Mouse (Mus musculus) CD8-positive naive resting alpha-beta T cell, adult 2 months (primary cell): Measurements from ENCODE around the gene Kyat1.
"Not testable (repeated sequence)": the region's sequence is repeated elsewhere in the genome, so short reads cannot be mapped to it uniquely, and the experiment has no call there.

ENCODE experiments used
- DNase-seq, 2 experiments: peaks; one replicate each; pipeline ENCODE4 v3.0.0; 2022; ENCODE audit warnings: low read depth in 2 of 2, low spot score in 2 of 2

The Kyat1 gene

DNA sequence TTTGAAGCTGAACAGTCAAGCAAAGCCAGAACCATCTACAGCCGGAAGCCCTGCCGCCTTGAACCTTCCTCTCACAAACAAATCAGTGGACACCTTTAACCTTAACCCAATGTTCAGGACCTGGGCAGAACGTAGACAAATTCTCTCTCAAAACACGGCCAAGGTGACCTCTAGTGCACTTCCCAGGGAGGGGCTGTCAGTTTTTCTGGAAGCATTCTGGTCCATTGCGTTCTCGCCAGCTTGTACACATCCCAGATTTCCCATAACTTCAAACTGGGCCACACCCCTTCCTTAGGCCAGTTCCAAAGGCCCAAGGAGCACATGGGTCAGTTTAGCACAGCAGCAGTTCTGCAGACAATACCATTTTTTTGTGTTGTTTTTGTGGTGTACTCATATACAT lies 9.8 kb upstream of the Kyat1 start:
- DNase-seq, result no peak

DNA sequence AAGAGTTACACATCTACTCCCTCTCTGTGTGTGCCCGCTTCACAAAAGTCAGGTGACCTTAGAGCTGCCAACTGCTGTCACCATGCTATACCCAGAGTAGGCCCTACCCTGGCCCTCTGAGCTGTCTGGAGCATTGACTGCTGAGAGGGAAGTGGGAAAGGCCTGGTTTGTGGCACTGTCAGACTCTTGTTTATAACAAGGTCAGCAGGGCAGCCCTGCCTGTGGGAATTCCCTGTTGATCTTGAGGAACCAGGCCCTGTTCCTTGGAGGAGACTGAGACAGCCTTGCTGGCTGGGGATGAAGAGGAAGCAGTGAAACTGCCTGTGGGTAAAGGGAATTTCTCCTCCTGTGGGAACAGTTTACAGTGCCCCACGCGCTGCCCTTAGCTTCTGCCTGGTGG lies 9.1 kb upstream of the Kyat1 start:
- no peak for DNase-seq

DNA sequence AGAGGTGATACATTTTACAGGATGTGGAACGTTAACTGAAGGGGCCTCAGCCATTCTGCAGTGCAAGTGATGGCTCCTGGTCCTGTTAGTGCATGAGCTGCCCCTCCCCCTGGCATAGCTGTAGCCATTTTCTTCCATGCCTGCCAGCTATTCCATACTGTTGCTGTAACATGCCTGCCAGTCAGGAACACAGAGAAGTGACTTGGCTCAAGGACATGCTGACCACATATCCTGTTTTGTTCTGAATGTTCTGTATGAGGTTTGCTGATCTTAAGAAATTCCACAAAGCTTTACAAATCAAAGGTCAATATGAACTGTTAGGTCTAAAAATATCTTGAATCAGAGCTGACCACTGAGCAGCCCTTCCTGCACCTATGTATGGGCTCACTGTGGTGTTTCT lies 7.3 kb upstream of the Kyat1 start:
- DNase-seq, result no peak

DNA sequence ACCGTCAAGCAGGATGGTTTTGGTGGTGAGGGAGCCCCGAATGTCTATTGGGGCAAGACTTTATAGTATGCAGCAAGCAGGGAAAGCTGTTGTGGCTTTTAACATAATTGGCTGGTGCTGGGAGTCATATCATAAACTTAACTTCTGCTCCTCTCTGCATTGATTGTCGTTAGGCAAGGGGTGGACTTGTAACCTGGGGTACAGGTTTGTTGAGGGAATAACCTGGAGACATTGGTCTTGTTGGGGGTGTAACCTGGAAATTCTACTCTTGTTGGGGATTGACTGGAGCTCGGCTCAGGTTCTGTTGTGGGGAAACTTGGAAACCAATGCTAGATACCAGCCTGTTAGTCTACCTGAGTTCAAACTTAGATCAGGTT lies 6.5 kb upstream of the Kyat1 start:
- DNase-seq, result no peak

DNA sequence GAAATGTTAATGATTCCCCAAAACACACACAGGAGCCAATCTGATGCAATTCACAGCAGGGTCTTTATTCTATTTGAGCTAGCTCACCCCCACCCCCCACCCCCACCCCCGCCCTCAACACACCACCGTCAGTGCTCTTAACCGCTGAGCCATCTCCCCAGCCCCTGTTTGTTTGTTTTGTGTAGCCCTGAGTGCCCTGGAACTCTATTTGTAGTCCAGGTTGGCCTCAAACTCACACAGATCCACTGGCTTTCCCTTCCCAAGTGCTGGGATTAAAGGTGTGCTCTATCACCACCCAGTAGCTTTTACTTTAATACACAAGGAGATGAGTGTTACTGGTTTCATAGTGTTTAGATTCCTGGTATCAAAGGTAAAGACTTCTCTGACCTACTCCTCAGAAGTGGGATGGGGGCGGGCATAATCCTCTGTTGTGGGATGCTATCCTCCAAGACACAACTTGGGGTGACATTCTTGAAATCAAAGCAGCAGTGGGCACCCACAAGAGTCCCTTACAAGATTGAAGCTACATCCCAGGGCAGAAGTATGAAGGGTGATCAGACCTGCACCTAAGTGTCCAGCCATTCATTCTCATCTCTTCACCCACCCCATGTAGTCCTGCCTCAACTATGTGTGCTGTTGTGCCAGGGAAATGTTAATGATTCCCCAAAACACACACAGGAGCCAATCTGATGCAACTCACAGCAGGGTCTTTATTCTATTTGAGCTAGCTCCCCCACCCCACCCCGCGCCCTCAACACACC lies 5.9 kb upstream of the Kyat1 start:
- DNase-seq, result no peak

DNA sequence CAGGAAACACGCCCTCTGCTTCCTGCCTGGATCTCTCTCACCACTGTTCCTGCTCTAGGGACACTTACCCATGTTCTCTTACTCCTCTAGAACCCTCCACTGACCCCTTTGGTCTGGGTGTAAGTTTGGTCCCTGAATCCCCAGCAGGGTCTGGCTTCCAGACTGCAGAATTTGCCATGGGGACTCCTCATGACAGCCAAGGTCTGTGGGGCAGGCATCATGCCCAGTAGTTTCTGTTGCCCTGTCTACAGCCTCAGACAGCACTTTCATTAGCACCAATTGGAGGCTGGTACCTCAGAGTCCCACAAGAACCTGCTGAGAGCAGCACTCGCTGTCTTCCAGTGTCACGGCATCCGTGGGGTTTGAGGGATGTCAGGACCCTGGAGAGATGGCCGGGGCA lies 2.2 kb upstream of the Kyat1 start:
- no peak for DNase-seq

DNA sequence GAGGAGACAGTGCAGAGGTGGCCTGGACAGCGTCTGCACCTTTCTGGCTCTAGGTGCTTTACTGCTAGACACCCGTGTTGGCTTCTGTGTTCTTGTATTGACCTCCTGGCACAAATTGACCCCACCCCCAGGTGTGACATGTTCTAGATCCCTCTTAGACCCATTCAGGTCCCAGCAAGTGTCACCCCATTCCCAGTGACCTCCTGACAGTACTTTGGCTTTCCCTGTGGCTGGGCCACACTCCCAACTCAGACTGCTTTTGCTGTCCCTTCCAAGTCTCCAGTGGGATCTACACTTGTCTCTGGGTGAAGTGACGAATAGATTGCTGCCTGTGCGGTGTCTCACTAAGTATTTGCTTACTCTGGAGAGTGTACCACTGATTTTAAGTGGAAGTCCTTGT lies 1.8 kb upstream of the Kyat1 start:
- DNase-seq, result no peak

DNA sequence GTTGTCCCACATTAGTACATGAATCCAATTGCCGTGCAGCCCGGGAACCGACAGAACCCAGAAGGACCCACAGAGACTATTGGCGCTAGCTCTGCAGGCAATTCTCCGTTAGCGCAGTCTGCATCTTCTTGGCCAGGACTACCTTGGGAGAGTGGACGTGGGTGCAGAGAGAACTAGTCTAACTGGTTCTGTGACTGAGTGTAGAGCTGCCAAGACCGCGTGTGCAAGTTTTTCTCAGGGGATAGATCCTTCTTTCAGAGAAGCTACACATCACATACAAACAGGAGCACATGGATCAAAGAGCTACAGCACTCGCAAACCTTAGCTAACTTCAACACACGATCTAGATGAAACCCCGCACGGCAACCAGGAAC lies 405 bp downstream of the Kyat1 start:
- no peak for DNase-seq

DNA sequence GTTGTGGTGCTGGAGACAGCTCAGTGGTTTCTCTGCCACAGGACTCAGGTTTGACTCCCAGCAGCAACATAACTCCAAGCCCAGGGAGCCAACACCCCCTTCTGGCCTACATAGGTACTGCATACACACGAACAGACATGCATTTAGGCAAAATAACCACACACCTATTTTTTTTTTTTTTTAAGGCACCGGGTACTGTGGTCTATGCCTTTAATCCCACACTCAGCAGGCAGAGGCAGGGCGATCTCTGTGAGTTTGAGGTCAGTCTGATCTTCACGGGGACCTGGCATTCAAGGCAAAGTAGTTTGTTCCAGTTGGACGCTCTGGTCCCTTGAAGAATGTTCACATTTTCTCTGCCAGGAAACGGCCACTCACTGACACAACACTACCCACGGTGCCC lies 2.2 kb downstream of the Kyat1 start:
- DNase-seq, result peak; percentile 44 to 60

DNA sequence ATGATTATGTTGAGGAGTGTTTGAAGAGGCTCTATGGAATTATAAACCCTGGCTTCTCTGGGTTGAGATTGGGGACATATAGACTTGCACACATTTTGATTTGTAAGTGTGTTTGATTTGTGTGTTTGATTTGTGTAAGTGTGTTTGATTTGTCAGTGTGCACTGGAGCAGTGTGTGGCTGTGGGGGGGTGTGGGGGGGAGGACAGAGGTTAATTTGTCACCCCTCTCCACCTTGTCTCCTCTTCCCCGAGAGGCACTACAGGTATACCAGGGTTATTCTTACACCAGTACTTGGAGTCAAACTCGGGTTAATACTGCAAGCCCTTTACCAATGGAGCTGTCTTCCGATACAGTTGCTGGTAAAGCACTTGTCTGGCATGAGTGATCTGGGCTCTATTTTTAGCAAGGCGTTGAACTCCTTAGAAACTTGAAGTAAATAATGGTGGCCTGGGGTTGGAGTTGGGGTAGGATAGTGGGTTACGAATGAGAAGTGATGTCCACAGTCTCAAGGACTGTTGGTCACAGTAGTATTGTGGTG lies 5.2 kb downstream of the Kyat1 start:
- DNase-seq, result no peak

DNA sequence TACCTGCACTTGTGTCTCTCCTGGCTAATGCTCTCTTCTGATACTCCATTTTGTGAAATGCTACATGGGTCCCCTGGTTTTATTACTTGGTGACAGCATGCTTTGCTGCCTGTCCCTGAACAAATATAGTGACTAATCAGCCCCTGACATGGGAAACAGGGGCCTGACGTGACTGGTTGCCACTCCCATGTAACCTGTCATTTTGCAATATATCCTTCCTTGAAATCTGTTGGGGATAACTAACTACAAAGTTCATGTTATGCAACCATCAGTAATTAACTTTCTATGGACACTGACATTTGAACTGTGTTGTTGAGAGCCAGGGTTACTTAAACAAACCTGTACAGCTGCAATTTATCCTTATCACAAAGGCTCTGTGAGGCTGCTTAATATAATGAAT lies 5.7 kb downstream of the Kyat1 start:
- no peak for DNase-seq

DNA sequence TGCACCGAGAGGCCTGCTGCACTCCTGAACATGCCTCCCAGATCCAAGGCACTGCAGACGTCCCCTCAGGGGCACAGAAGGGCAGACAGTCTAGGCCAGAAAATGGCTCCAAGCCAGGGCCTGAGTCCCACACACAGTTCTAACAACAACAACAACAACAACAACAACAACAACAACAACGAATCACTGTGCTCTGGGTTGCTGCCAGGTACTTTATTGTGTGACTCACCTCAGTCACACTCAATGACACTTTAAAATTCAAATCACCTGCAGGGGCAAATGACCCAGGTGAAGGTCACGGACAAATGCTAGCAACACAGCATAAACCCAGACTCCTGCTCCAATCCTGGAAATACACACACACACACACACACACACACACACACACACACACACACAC lies 7.6 kb downstream of the Kyat1 start:
- DNase-seq, result no peak

DNA sequence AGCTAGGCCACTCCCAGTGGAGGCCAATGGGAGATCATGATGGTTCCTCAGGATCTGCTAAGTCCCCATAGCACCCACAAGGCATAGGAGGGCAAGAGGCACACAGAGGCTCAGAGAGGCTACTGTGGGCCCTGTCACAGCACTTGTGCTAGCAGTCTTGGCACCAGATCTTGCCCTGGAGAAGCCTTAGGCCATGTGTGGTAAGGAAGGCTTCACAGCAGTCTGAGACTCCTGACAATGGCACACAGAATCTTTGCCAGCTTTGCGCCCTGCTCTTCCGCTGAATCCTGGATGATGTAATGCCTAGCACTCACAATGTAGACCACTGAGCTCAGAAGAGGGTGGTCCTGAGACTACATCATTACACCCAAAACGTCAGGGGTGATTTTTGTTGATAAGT lies 11.0 kb downstream of the Kyat1 start:
- DNase-seq, result no peak

DNA sequence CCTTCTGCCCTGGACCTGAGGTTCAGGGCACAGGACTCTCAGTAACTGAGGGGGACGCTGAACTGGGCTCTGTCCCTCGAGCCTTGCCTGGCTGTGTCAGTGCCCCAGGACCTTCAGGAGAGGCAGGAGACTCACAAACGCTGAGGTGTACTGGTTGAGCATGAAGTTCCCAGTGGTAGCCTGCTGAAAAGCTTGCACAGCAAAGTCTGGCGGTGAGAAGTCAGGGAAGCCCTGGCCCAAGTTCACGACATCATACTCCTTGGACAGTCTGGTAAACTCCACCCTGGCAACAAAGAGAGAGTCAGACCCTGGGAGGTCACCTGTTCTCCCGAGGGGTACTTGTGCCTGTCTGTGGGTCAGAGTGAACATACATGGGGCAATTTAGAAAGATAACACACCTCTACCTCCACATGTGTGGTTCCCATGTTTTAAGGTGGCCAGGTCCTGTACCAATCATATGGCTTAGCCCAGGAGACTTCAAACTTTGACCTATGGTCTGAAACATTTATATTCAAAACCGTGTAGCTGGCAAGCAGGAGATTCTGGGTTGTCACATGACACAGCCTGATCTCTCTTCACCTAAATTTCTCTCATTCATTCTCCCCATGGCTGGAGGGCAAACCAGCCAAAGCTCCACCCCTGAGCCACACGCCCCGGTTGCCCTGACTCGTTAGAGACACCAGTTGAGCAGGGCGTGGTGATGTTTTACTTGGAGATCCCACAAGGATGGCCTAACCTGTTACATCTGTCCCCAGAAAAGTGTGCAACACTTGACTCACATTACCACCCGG lies 13.7 kb downstream of the Kyat1 start:
- DNase-seq, result no peak

DNA sequence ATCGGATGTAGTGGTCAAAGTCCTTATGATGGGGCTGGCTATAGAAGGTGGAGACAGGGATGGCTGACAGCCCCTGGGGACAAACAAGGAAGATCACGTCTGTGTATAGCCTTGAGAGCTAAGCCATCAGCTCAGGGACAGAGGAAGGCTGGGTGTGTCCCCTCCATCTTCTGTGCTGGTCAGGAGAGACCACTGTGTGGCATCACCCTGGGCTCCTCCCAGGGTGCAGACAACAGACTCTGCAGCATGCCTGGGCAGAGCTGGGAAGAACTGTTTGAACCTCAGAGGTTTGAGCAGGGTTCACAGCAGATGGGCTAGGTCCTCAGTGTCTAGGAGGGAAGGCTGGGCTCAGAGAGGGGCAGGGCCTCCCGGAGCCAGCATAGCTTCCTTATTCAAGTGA lies 20.0 kb downstream of the Kyat1 start:
- DNase-seq, result no peak

DNA sequence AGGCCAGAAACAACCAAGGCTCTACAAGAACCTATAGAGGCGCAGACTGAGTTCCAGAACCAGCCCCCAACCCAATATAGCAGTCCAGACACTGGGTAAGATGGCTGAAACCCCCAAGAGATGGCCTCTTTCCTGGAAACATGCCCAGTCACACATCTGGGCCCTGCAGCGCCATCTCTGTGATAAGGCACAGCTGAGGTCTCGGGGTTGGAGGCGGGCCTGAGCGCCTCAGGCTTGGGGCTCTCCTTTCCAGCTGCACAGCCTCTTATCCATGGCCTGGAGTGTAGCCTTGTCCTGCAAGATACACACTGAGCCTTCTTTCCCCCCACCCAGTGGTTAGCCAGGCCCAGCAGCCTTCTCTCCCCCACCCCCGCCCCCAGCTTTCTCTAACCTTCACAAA lies 20.4 kb downstream of the Kyat1 start:
- no peak for DNase-seq

DNA sequence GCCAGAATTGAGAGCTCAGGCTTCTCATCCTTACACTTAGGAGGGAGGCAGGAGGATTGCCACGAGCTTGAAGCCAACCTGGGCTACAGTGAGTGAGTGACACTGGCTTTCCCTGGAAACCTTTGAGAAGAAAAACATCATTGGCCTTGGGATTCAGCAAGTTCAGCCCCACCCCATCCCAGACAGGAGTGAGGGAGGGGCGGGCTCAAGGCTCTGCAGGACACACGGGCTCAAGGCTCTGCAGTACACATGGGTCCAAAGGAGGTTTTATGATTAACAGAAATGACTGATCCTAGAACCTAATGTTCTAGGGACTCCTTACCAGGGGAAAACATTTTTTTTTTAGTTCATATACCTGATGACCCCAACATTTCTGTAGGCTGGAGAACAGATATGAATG lies 21.9 kb downstream of the Kyat1 start:
- no peak for DNase-seq

DNA sequence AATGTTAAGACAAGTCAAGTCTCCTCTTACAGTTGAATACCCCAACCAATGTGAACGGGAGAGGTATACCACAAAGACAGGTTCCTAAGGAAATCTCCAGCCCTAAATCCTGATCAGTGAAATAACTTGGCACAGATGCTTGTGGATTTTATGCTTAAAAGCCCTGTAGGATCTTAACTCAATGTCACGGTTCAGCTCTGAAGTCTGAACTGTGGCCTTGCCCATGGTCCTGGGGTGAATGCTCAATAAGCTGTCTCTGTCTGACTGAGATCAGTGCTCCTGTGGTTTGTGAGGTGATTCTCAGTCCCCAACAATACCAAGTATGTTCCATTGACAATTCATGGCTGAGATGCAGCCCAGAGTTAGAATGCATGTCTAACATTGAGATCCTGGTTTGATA lies 23.2 kb downstream of the Kyat1 start:
- DNase-seq, result no peak

DNA sequence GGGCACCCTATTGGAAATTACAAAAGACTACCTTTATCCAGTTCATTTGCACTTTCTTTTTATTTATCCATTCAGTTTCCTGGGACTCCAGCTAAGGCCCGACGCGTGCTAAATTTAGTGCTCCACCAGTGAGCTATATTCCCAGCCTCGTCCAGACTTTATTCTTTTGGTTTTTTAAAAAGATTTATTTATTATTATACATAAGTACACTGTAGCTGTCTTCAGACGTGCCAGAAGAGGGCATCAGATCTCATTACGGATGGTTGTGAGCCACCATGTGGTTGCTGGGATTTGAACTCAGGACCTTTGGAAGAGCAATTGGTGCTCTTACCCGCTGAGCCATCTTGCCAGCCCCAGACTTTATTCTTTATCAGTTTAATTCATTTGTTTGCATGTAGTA lies 26.9 kb downstream of the Kyat1 start:
- DNase-seq, result not testable (repeated sequence)

DNA sequence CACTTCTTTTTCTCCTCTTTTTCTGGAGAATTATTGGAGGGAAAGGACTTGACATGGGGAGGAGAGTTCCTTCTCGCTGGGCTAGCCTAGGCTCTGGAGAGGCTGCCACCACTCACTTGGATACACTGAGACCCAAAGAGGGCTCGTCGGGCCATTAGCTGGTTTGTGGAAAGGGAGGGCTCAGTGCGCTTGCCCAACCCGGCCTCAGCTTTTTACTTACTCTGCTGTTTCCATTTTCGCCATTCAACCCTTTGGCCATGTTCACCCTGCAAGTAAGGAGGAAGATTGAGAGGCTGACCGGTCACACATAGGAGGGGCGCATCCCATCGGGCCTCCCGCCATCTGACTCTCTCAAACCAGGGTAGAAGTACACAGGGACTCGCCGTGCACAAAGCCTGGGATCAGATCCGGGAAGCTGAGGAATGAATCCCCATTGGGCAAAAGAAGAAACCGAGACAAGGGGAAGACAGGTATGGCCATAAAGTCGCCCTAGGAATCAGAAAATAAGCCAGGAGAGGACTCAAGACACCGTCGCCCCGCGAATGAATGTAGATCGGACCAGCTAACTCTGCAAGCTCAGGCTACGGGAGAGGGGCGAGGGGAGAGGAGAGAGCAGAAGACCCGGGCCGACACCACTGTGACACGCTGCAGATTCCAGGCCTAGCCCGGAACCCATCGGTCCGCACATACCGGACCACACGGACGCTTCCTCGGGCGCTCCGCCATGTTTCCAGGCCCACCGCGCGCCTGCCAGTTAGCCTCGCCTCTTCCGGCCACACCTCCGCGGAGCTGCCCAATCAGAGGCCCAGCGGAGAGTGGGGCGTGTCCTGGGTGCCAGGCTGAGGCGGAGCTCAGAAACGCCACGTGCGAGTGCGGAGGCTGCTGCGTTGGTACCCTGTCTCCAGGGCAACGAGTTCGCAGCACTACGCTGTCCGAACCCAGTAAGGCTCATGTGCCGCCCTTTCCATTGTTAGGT lies 27.7 kb downstream of the Kyat1 start, which contains the start of gene Spout1:
Gene Spout1, minus strand, starts transcription at position 760 of the 976 bp plus-strand sequence.
- DNase-seq, result peak; percentile 89 to 92

DNA sequence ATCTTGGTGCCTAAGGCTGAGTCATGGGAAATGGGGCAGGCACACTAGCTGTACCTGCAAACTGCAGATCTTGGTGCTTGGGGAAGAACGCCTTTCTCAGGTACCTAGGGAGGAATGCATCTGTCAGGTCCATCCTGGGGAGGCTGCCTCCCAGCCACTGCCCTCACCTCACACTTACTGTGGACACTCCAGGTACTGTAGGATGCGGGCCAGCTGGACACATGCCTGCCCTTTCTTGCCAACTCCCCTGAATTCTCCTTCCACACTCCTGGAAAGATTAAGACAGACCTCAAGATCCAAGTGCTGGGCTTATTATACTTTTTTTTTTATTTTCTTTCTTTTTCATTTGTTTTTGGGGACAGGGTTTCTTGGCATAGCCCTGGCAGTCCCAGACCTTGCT lies 29.1 kb downstream of the Kyat1 start:
- DNase-seq, result no peak
